Mouse (Mus musculus): ENCODE measurements at regions not wholly inside any gene's neighbourhood (a gene's known extent, or its start where the extent isn't known, plus 50 kb on each side); places are given as distances from the start of the nearest gene placed in this dataset.

GRCm38 (mm10) chr6:98178005-98178404 is 164.5 kb downstream of the Gm765 start:
- TF ChIP-seq CTCF (IDR thresholded peaks at IDR 0.05; ENCODE audit: borderline replicate concordance, extremely low read depth, insufficient read depth, insufficient read length), result no peak
- TF ChIP-seq POLR2A (IDR thresholded peaks at IDR 0.05; ENCODE audit: borderline replicate concordance, extremely low read depth, insufficient read depth, insufficient read length, poor library complexity, severe bottlenecking), result no peak
